Mouse (Mus musculus) c-Kit-positive CD71-positive TER-119-positive erythroid progenitor cells, embryonic 14.5 days (primary cell): ENCODE results near the gene Myo18b.

ENCODE experiments used
- DNase-seq: peaks from one replicate; pipeline ENCODE4 v3.0.0-alpha.2; 2013; ENCODE audit warnings: low spot score

The Myo18b gene

DNA sequence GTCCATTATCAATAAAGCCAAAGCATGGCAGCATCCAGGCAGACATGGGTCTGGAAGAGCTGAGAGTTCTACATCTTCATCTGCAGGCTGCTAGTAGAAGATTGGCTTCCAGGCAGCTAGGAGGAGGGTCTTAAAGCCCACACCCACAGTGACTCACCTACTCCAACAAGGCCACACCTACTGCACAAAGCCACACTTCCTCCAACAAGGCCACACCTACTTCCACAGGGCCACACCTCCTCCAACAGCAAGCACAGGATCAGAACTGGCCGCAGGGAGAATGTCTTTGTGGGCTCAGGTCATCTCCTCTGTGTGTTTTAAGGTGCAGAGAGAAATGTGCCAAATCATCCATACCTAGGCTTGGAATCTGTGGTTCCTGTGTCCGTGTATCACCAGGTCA, 224.2 kb downstream of the Myo18b start:
- DNase-seq: no peak

DNA sequence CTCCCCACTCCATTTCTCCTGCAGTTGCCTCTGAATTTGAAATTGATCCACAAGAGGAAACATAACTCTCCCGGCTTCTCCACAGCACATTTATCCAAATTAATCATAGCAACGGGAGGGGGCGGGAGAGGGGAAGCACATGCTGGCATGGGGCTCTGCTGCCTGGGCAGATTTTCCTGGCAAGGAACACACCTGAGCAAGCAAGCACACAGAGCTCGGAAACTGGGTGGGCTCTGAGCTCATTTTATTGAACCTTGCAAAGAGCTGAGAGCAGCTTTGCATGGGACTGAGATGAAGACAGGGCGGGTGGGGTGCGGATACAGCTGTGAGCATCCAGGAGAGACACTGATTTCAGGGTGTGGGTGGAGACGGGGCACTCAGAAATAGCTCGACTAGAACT, 229.0 kb downstream of the Myo18b start:
- DNase-seq: no peak

DNA sequence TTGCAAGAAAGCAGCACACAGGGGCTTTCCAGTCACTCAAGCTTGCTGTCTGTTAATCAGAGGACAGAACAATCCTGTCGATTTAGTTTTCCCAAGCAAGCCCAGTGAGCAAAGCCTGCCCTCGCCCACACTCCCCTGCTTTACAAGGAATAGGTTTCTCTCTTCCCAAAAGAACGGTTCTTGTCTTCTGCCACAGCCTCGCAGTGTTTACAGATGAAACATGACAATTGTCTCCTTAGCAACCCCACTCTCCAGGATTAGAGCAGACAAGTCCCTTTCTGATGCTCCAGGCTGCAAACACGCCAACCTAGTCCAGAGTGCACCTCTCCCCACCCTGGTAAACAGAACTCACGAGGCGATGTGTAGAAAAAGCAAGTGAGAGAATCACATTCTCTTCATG, 230.5 kb downstream of the Myo18b start:
- no peak for DNase-seq

DNA sequence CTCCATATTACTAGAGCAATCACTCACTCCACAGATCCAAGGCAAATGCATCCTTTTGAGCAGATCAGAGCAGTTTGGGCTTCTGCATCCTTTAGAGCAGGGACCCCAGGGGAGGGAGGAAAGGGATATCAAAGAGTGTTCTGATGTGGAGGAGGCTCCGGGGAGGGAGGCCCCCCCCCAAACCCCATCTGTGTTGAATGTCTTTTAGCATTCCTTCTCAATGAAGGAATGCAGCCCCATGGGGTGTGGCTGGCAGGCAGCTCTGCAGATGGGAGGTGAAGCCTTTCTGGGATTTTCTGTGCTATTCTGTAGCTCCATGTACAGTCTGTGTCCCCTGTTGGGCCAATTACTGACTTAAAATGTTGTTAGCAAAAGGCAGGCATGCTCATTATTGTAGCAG, 232.5 kb downstream of the Myo18b start:
- DNase-seq: no peak

DNA sequence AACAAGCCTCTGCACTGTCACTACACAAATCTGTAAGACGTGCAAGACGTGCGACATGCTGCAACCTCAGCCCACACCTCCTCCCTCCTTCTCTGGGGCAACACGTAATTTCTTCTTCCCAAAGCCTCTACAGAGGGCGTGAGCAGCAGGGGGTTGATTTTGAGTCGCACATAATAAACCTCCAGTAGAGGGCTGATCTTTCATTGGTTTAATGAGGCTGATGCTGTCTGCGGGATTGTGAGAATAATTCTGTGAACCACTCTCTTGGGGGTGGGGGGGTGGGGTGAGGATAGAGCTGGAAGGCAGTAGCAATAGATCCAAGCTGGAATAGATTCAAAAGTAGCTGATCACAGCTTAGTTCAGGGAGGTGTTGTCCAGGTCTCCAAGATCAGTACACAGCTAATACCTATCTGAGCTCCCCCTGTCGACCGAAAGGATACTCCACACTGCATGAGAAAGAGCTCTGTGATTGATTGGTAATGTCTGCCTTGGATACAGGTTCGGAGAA, 235.2 kb downstream of the Myo18b start:
- no peak for DNase-seq

DNA sequence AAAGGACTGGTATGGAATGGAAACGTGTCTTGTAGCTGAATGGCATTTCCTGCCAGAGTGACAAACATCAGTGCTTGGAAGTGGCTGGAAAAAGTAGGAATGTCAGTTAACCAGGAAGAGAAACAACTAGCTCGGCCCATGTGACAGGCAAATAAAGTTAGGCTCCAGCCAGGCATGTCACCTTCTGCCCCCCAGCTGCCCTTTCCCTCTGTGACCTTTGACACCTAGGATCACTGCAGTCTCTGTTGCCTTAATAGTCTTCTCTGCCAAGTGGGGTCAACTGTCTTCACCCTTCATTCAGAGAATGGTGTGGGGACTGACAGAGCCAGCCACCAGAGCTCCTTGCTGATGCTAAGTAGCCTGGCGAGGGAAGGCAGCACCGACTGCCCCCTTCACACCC, 236.9 kb downstream of the Myo18b start:
- DNase-seq: no peak

- no peak for DNase-seq
Measured at GRCm38 (mm10) chr5:112656811-112657210, 239.4 kb downstream of the Myo18b start.

- no peak for DNase-seq
Measured at GRCm38 (mm10) chr5:112655986-112656541, 240.1 kb downstream of the Myo18b start.

GRCm38 (mm10) chr5:112655529-112655928, 240.6 kb downstream of the Myo18b start:
- no peak for DNase-seq

- DNase-seq: no peak
Measured at GRCm38 (mm10) chr5:112652036-112652435, 244.1 kb downstream of the Myo18b start.

DNA sequence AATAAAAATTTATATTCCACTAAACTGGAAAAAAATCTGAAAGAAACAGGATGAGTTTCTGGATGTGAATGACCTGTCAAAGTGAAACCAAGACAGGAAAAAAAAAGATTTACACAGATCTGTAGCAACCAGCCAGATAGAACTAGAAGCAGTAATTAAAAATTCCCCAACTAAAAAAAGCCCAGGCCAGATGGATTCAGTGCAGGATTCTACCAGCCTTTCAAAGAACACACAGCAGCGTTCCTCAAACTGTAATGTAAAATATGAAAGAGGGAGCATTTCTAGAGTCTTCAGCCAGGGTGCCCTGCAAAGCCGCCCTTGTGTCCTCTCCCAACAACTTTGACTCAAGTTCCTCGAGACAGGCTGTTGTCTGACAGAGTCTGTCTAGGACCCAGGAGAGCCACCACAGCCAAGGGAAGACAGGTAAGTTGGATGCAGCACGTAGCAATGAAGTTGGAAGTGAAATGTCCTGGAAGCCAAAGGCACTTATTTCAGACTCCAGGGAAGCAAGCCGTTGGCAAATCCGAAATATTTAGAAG, 246.9 kb downstream of the Myo18b start:
- DNase-seq: no peak

- no peak for DNase-seq
Measured at GRCm38 (mm10) chr5:112646871-112647270, 249.3 kb downstream of the Myo18b start.

GRCm38 (mm10) chr5:112645535-112645934, 250.6 kb downstream of the Myo18b start:
- no peak for DNase-seq

DNA sequence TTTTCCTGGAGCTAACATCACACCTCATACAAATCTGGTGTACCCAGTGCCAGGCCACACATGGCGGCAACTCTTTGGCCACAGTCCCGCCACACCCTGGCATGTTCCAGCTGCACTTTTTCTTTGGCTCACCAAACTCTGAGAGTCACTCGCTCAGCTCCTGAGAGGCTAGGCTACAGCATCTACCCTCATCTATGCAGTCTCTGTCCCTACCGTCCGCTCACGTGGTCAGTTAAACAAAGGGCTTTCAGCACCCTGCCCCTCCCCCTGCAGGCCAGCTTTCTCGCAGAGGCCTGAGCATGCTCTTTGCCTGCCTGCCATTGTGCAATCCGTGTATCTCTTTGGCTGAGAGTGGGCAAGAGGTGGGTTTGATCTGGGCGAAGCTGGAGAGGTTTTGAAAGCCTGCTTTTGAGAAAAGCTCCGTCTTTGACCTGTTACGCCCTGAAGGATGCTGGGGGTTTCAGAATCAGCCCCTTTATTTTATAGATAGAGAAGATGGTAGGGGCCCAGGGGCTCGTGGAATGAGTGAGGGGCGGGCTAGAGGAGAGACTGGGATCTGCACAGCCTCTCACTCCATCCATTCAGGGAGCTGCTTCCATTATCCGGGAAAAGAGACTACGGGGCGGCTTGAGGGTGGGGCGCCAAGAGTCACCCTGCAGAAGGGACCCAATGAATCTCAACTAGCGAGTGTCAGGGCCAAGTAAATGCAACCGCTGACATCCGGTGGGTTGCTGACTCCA, 252.5 kb downstream of the Myo18b start:
- no peak for DNase-seq

DNA sequence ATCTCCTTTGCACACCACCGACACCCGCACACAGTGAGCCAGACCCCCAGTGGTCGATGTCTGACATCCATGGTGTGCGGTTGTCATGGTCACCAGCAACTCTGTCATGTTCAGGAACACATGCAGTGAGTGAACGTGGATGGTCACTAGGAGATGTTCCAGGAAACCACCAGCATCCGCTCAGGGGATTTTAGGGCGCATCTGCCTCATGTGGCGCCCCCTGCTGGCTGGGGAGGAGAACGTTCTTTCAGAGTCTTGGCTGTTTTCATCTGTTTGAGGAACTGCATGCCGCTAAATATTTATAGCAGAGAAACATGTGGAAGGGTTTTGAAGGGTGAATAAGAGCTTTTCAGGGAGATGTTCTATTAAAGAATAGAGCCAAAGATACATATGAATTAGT, 253.4 kb downstream of the Myo18b start:
- DNase-seq: no peak

- no peak for DNase-seq
Measured at GRCm38 (mm10) chr5:112641770-112642169, 254.4 kb downstream of the Myo18b start.

DNA sequence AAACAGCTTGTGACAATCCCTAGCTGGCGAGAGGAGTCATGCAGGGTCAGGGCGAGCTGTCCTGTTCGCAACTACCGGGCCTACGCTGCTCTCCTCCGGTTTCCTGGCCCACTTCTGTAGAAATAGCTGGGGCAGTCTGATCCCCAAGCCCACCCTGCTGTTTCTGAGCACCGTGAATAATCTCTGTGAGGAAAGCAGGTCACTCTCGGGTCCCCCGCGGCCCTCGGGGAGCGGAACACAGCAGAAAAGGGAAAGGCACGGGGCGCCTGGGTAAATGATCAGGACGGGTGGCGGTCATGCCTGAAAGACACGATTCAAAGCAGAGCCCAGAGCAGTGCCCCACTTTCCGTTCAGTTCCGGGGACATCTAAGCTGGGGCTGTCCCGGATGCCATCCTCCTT, 255.0 kb downstream of the Myo18b start:
- DNase-seq: no peak

GRCm38 (mm10) chr5:112640651-112641050, 255.5 kb downstream of the Myo18b start:
- DNase-seq: peak; percentile 4
